Mouse (Mus musculus) T-cell, adult 2 months (primary cell): ENCODE measurements around the gene Adra2b.

ENCODE experiments used
- DNase-seq: peaks from one replicate; pipeline ENCODE4 v3.0.0; 2022; ENCODE audit warnings: low spot score

The Adra2b gene

GRCm38 (mm10) chr2:127338833-127339232 is 24.2 kb upstream of the Adra2b start:
- peak; percentile 79 for DNase-seq

DNA sequence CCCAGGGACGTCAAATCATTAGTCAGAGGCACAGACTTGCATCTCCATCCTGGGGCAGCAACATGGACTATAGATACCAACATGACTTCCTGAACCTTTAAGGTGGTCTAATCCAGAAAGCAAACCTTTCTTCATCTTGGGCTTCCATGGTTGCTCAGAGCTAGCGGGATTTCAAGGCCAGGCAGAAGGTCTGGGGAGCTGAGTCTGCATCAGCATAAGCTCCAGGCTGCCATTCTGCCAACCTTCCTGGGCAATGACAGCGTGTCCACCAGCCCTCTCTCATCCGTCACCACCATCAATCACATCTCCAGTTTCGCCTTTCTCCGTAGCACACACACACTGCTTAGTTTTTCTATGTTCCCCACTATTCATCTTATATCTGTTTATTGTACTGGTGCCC is 23.7 kb upstream of the Adra2b start:
- DNase-seq: no peak

GRCm38 (mm10) chr2:127341159-127341558 is 21.8 kb upstream of the Adra2b start:
- DNase-seq: peak; percentile 70

DNA sequence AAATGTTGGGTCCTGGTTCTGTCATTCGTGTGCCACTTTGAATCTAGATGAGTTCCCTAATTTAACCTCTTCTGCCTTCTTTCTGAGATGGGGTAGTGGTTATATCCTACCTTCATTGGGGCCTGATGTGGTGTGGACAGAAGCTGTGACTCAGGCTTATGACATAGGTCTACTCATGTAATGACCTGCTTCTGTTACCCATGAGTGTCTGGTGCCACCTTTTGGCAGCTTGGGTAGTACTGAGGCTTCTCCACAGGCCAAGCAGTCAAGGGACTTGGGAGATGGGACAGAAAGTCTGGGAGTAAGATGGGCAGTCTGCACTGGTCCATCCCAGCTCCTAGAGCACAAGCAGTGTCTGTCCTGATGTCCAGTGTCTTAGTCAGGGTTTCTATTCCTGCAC is 16.7 kb upstream of the Adra2b start:
- DNase-seq: no peak

- DNase-seq: no peak
Measured at GRCm38 (mm10) chr2:127347147-127347985, 15.6 kb upstream of the Adra2b start.

DNA sequence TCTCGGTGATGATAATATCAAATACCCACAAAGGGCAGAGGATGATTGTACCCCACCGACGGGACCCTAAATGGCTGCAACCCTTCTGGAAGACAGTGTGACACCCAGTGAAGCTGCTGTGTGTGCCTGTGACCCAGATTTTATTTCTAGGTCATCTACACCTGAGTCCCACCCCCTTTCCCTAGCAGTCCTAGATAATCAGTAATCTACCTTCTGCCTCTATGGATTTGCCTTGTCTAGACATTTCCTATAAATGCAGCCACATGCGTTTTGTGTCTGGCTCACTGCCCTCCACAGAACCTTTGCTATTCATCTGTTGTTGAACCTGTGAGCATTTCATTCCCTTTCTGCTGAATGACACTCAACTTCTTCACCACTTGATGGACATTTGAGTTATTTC is 9.1 kb upstream of the Adra2b start:
- no peak for DNase-seq

GRCm38 (mm10) chr2:127363282-127363652 is 259 bp downstream of the Adra2b start:
- no peak for DNase-seq

- no peak for DNase-seq
Measured at GRCm38 (mm10) chr2:127363696-127364095, 688 bp downstream of the Adra2b start.

- DNase-seq: no peak
Measured at GRCm38 (mm10) chr2:127364452-127364851, 1.4 kb downstream of the Adra2b start.

DNA sequence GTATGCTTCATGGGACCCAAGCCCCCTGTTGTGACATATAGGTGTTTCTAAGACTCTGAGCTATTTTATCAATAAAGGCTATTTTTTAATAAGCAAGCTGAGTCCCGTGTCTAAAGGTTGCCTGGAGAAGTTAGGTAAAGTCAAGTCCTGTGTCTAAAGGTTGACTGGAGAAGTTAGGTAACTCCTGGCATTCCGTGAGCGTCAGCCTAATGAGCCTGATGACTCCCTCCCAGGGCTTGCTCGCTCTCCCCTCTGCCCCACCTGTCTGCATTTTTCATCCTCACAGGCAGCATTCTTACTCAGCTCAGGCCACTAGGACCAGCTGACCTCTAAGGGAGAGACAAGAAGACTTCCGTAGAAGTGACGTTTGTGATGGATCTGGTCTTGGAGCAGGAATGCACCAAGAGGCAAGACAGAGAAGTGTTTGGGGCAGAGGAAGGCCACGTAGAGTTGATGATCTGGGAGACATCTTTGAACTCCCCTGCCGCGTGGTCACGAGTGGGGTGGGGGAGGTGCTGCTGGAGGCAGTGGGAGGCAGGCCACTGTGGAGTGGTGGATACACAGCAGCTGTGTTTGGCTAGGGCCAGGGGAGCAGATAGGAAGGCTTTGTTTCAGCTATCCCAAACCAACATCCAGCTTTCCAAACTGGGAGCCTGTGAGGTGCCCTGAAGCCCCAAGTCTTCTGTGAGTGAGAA is 4.3 kb downstream of the Adra2b start:
- no peak for DNase-seq

- DNase-seq: no peak
Measured at GRCm38 (mm10) chr2:127369703-127370376, 6.8 kb downstream of the Adra2b start.

DNA sequence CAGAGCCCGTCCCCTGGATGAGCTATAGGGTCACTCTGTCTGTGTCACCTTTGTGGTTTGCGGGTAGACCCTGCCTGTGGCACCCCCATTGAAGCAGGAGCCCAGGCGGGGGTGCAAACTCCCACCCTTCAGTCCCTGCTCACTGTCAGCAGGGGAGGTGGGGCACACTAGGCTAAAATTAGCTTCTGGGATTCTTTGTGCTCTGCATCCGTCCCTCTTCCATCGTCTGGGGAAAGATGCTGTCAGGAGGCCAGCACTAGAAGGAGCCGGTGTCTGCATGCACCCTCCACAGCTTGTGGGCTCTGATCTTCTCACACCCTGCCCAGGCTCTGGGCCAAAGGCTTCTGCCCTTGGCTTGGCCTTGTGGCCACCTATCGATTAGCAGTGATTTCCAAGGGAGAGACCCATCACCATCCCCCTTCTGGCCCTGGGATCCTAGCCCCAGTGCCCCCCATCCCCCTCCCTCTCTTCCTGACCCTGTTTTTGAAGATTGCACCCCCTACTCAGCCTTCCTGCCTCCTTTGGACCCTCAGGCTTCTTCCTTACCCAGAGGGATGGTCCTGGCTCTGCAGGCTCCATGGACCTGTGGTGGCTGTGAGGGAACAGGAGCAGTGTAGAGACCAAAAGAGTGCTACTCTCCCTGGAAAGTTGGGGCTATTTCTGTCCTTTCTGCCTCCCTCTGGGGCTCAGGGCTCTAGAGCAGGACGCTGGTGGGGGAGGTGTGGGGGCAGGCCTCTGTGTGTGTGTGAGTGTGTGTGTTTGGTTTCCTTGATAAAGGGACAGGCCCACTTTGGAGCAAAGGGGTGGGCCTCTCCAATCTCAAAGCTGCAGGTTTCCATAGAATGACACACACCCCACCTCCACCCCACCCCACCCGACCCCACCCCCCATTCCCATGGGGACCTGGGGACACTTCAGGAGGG is 7.8 kb downstream of the Adra2b start:
- DNase-seq: no peak

- DNase-seq: no peak
Measured at GRCm38 (mm10) chr2:127371484-127371861, 8.5 kb downstream of the Adra2b start.

DNA sequence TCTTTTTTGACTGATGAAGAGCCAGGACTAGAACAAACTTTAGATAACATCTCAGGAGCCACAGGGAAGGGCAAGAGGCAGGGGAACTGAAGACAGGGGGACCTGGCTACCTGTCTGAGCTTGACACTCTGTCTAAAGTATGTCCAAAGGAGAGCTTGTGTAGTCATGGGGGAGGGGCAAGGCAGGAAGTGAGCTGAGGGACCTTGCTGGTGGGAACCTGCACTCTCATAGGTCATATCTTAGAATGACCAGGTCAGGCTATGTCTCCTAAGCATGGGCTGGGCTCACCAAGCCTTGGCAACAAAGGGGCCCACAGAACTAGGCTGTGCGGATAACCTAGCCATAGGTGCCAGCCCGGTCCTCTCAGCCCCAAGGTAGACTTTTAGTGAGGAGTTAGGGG is 9.1 kb downstream of the Adra2b start:
- DNase-seq: no peak

GRCm38 (mm10) chr2:127374131-127374530 is 11.1 kb downstream of the Adra2b start:
- no peak for DNase-seq

DNA sequence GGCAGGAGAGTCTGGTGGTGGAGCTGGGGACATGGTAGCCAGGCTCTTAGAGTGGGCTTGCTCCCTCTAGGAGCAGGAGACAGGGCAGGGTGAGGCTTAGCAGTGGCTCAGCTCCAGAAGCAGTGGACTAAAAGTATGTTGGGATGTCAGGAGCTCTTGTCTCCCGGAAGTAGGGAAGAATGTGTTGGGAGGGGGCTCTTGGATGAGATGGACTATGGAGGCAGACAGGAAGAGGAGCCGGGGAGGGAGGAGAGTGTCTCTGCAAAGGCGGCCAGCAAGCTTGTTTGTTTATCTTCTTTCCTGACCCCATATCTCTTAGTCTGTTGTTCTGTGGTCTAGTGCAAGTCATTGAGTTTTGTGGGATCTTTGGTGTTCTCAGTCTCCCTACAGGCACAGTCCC is 12.1 kb downstream of the Adra2b start:
- no peak for DNase-seq

DNA sequence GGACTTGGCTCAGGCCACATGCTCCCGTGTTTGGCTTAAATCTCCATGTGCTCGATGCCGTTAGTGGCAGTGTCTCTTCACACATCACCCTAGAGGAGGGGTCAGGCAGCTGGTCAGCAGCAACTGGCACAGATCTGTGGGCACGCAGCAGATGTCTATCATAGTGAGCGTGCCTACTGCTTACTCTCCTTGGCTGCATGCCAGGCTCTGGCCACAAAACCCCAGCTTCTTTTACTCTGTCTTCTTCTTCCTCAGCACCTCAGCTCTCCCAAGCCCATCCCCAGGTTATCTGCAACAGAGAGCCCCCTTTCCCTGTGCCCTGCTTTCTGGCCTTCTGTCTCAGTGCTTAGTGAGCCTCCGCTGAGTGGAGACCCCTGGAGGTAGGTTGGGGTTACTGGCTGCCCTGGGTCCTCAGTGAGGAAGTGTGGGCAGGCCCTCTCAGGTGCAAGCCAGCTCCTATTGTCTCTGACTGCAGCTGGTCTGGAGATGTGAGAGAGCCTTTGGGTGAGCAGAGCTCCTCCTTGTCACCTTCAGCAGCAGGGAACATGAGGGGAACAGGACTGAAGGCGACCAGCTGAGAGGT is 12.8 kb downstream of the Adra2b start:
- DNase-seq: peak; percentile 20

DNA sequence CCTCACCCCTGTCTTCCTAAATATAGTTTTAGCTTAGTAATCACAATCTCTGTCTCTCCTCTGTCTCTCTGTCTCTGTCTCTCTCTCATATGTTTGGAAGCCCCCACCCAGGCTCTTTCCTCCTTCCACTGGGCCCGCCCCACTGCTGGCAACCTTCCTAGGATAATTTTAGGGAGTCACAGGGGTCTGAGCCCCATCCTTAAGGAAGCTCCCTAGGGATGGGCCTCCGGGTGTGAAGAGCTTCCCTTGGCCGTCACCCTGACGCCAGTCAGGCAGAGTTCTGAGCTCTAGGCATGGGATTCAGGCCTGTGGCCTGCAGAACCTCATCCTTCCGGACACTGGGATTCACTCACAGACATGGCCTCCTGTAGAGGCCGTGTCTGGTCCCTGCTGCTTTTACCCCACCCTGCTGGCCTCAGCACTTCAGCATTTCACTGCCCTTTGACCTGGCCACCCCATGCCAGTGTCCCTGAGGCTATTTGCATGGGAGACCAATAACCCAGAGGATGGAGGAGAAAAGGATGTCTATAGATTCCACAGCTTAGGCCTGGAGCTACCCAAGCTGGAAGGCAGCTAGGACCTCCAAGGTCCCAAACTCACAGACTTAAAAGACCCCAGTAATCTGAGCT is 13.5 kb downstream of the Adra2b start:
- no peak for DNase-seq

- DNase-seq: no peak
Measured at GRCm38 (mm10) chr2:127377942-127378610, 15.1 kb downstream of the Adra2b start.

- DNase-seq: no peak
Measured at GRCm38 (mm10) chr2:127378611-127378990, 15.6 kb downstream of the Adra2b start.

DNA sequence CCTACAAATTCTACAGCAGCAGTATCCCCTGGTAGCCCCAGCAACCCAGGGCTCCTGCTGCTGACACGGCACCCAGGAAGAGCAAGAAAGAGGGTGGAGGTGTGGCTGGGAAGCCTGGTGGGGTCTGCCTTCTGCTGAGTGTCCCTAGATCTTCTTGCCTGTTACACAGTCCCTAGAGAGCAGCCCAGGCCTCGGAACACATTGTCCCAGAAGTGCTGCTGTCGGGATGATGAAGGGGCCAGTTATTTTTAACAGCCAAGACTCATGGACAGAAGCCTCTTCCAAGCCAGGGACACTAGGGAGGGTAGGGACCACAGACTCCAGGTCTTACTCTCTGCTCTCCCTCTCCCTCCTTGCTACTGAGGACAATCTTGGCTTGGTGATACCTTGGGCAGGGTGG is 16.2 kb downstream of the Adra2b start:
- no peak for DNase-seq
